Mouse (Mus musculus) heart, adult 2 months (tissue): ENCODE results near the gene Tmx2.

Source experiments
- CTCF ChIP-seq: fragments of 200-600 bp; IDR thresholded peaks from 2 replicates; pipeline ENCODE4 v1.8.1; 2022; ENCODE audit warnings: antibody characterized with exemption, mild to moderate bottlenecking, moderate library complexity
- EP300 ChIP-seq: fragments of 200-500 bp; IDR thresholded peaks from 2 replicates; pipeline ENCODE4 v1.6.1; 2011; ENCODE audit warnings: low read depth, low read length, control low read depth; ENCODE audit not compliant: insufficient read depth

GRCm38 (mm10) chr2:84688080-84688844, 9.3 kb upstream of the Tmx2 start:
- TF ChIP-seq CTCF = no peak
- no peak for TF ChIP-seq EP300
